Mouse (Mus musculus): ENCODE data around the gene Sgk2. TPM values are rescaled to one million over a fixed set of nuclear protein-coding genes. Genes with fewer than 3 reads are reported as not detected.

The Sgk2 gene
- polyA plus RNA-seq, 1 experiment from 2014 or later, result not detected

- 81% methylated on average over 9 of the region's 9 CpGs for WGBS
Measured at GRCm38 (mm10) chr2:162993881-162994616, 6.9 kb downstream of the Sgk2 start.

GRCm38 (mm10) chr2:162998528-162999230 is 11.5 kb downstream of the Sgk2 start:
- no peaks in the 10 kb centered on the region for H3K9me3 ChIP-seq
- H3K36me3 ChIP-seq (replicated peaks), result no peaks in the 10 kb centered on the region
- H3K27me3 ChIP-seq (replicated peaks; ENCODE audit: low read depth, poor library complexity, severe bottlenecking), result peaks cover 10% of the 10 kb centered on the region; the same call in 1 of the 2 replicates
- H3K4me1 ChIP-seq, result peaks cover 7% of the 10 kb centered on the region
- 28% methylated on average over 18 of the region's 18 CpGs for WGBS
- DNase-seq (ENCODE audit: low spot score), result peak; percentile 69
- H3K27ac ChIP-seq (replicated peaks), result no peak overlapping the region
- peak overlapping the region; percentile 46 for H3K4me3 ChIP-seq

More at GRCm38 (mm10) chr2:162993881-162994616, 6.9 kb downstream of the Sgk2 start:
- Histone ChIP-seq H3K27me3 (replicated peaks; ENCODE audit: low read depth, poor library complexity, severe bottlenecking) (peaks cover 2% of the 10 kb centered on the region; the same call in 1 of the 2 replicates), H3K9me3 (no peaks in the 10 kb centered on the region), H3K4me3 (no peak overlapping the region), H3K4me1 (peaks cover 4% of the 10 kb centered on the region), H3K27ac (replicated peaks) (no peak overlapping the region), H3K36me3 (replicated peaks) (no peaks in the 10 kb centered on the region)
- no peak for DNase-seq (ENCODE audit: low spot score)

GRCm38 (mm10) chr2:162999744-163000143 is 12.6 kb downstream of the Sgk2 start:
- peaks cover 7% of the 10 kb centered on the region for H3K4me1 ChIP-seq
- 34% methylated on average over 3 of the region's 3 CpGs for WGBS
- no peaks in the 10 kb centered on the region for H3K9me3 ChIP-seq
- H3K27ac ChIP-seq (replicated peaks), result no peak overlapping the region
- H3K27me3 ChIP-seq (replicated peaks; ENCODE audit: low read depth, poor library complexity, severe bottlenecking), result peaks cover 16% of the 10 kb centered on the region; the same call in 1 of the 2 replicates
- DNase-seq (ENCODE audit: low spot score), result peak; percentile 56
- H3K4me3 ChIP-seq, result no peak overlapping the region
- H3K36me3 ChIP-seq (replicated peaks), result no peaks in the 10 kb centered on the region

GRCm38 (mm10) chr2:163001071-163001470 is 13.9 kb downstream of the Sgk2 start:
- Histone ChIP-seq H3K27me3 (replicated peaks; ENCODE audit: low read depth, poor library complexity, severe bottlenecking) (peaks cover 16% of the 10 kb centered on the region; the same call in 1 of the 2 replicates), H3K4me3 (no peak overlapping the region), H3K9me3 (no peaks in the 10 kb centered on the region), H3K36me3 (replicated peaks) (no peaks in the 10 kb centered on the region), H3K27ac (replicated peaks) (no peak overlapping the region), H3K4me1 (peaks cover 7% of the 10 kb centered on the region)
- WGBS, result 93% methylated on average over 1 of the region's 1 CpGs
- DNase-seq (ENCODE audit: low spot score), result no peak

- H3K9me3 ChIP-seq, result no peaks in the 10 kb centered on the region
- 87% methylated on average over 4 of the region's 4 CpGs for WGBS
- no peak overlapping the region for H3K4me3 ChIP-seq
- no peak overlapping the region for H3K27ac ChIP-seq (replicated peaks)
- no peak for DNase-seq (ENCODE audit: low spot score)
- H3K36me3 ChIP-seq (replicated peaks), result no peaks in the 10 kb centered on the region
- no peaks in the 10 kb centered on the region for H3K4me1 ChIP-seq
- 0 out of 2 replicates have a peak, but pooled peaks cover 11% of the 10 kb centered on the region for H3K27me3 ChIP-seq (replicated peaks; ENCODE audit: low read depth, poor library complexity, severe bottlenecking)
Measured at GRCm38 (mm10) chr2:163007299-163007698, 20.2 kb downstream of the Sgk2 start.

GRCm38 (mm10) chr2:163016916-163017743 is 30.0 kb downstream of the Sgk2 start, which contains the start of gene Ift52:
Gene Ift52, plus strand, starts transcription at chr2:163017354.
- peaks cover 11% of the 10 kb centered on the region for H3K4me1 ChIP-seq
- 0 out of 2 replicates have a peak, but pooled peaks cover 4% of the 10 kb centered on the region for H3K36me3 ChIP-seq (replicated peaks)
- peak; percentile 92 for DNase-seq (ENCODE audit: low spot score)
- no peaks in the 10 kb centered on the region for H3K9me3 ChIP-seq
- peak within 1 kb of the TSS; percentile 86 for H3K4me3 ChIP-seq
- under 1% methylated on average over 57 of the region's 57 CpGs for WGBS
- peak within 1 kb of the TSS; percentile 90 for H3K27ac ChIP-seq (replicated peaks)
- H3K27me3 ChIP-seq (replicated peaks; ENCODE audit: low read depth, poor library complexity, severe bottlenecking), result no peaks in the 10 kb centered on the region

GRCm38 (mm10) chr2:163031289-163031688 is 44.2 kb downstream of the Sgk2 start:
- Histone ChIP-seq H3K4me1 (no peaks in the 10 kb centered on the region), H3K9me3 (no peaks in the 10 kb centered on the region), H3K36me3 (replicated peaks) (peaks cover 98% of the 10 kb centered on the region), H3K27ac (replicated peaks) (no peak overlapping the region), H3K4me3 (no peak overlapping the region), H3K27me3 (replicated peaks; ENCODE audit: low read depth, poor library complexity, severe bottlenecking) (no peaks in the 10 kb centered on the region)
- 91% methylated on average over 5 of the region's 5 CpGs for WGBS
- DNase-seq (ENCODE audit: low spot score), result no peak

GRCm38 (mm10) chr2:163031757-163032156 is 44.6 kb downstream of the Sgk2 start:
- no peak for DNase-seq (ENCODE audit: low spot score)
- WGBS, result 85% methylated on average over 2 of the region's 2 CpGs
- H3K36me3 ChIP-seq (replicated peaks), result peaks cover 98% of the 10 kb centered on the region
- H3K27ac ChIP-seq (replicated peaks), result no peak overlapping the region
- H3K27me3 ChIP-seq (replicated peaks; ENCODE audit: low read depth, poor library complexity, severe bottlenecking), result no peaks in the 10 kb centered on the region
- no peak overlapping the region for H3K4me3 ChIP-seq
- no peaks in the 10 kb centered on the region for H3K9me3 ChIP-seq
- H3K4me1 ChIP-seq, result no peaks in the 10 kb centered on the region

GRCm38 (mm10) chr2:163032622-163033021 is 45.5 kb downstream of the Sgk2 start:
- H3K27me3 ChIP-seq (replicated peaks; ENCODE audit: low read depth, poor library complexity, severe bottlenecking), result no peaks in the 10 kb centered on the region
- peaks cover 98% of the 10 kb centered on the region for H3K36me3 ChIP-seq (replicated peaks)
- WGBS, result 36% methylated on average over 4 of the region's 4 CpGs
- no peak for DNase-seq (ENCODE audit: low spot score)
- H3K4me3 ChIP-seq, result no peak overlapping the region
- no peak overlapping the region for H3K27ac ChIP-seq (replicated peaks)
- H3K9me3 ChIP-seq, result no peaks in the 10 kb centered on the region
- no peaks in the 10 kb centered on the region for H3K4me1 ChIP-seq

- WGBS, result 87% methylated on average over 7 of the region's 7 CpGs
- peaks cover 92% of the 10 kb centered on the region for H3K36me3 ChIP-seq (replicated peaks)
- no peak overlapping the region for H3K4me3 ChIP-seq
- H3K27ac ChIP-seq (replicated peaks), result no peak overlapping the region
- H3K4me1 ChIP-seq, result no peaks in the 10 kb centered on the region
- no peaks in the 10 kb centered on the region for H3K9me3 ChIP-seq
- DNase-seq (ENCODE audit: low spot score), result no peak
- no peaks in the 10 kb centered on the region for H3K27me3 ChIP-seq (replicated peaks; ENCODE audit: low read depth, poor library complexity, severe bottlenecking)
Measured at GRCm38 (mm10) chr2:163039940-163040339, 52.8 kb downstream of the Sgk2 start.

GRCm38 (mm10) chr2:163048125-163048524 is 61.0 kb downstream of the Sgk2 start:
- H3K36me3 ChIP-seq (replicated peaks), result peaks cover 57% of the 10 kb centered on the region
- no peaks in the 10 kb centered on the region for H3K27me3 ChIP-seq (replicated peaks; ENCODE audit: low read depth, poor library complexity, severe bottlenecking)
- H3K4me3 ChIP-seq, result peak overlapping the region; percentile 25; the same call in 1 of the 2 replicates
- 5% methylated on average over 10 of the region's 10 CpGs for WGBS
- H3K4me1 ChIP-seq, result peaks cover 11% of the 10 kb centered on the region
- peak; percentile 76 for DNase-seq (ENCODE audit: low spot score)
- H3K27ac ChIP-seq (replicated peaks), result no peak overlapping the region
- no peaks in the 10 kb centered on the region for H3K9me3 ChIP-seq

- WGBS, result 96% methylated on average over 2 of the region's 2 CpGs
Measured at GRCm38 (mm10) chr2:163049116-163049515, 62.0 kb downstream of the Sgk2 start.

More at GRCm38 (mm10) chr2:163049116-163049515, 62.0 kb downstream of the Sgk2 start:
- H3K27me3 ChIP-seq (replicated peaks; ENCODE audit: low read depth, poor library complexity, severe bottlenecking), result no peaks in the 10 kb centered on the region
- H3K4me1 ChIP-seq, result peaks cover 17% of the 10 kb centered on the region
- DNase-seq (ENCODE audit: low spot score), result no peak
- H3K27ac ChIP-seq (replicated peaks), result no peak overlapping the region
- H3K9me3 ChIP-seq, result no peaks in the 10 kb centered on the region
- H3K4me3 ChIP-seq, result no peak overlapping the region
- peaks cover 47% of the 10 kb centered on the region for H3K36me3 ChIP-seq (replicated peaks)
